Mouse (Mus musculus) midbrain, embryonic 16.5 days (tissue): ENCODE measurements around the gene Ermap. TPM values are rescaled to one million over a fixed set of nuclear protein-coding genes. Genes with fewer than 3 reads are reported as not detected.
A peak's percentile ranks its signal among the peaks of the same experiment; 100 is the strongest.

Experiments used
- ATAC-seq: fragments of 200-750 bp; cut with Nextera tagmentation; 2 replicates; pipeline ENCODE4 v1.8.0; 2017; ENCODE audit warnings: moderate TSS enrichment
- H3K27ac ChIP-seq: fragments of 300-500 bp; sonication (generic); 2 replicates; pipeline ENCODE4 v1.5.1; 2014; ENCODE audit warnings: mild to moderate bottlenecking, low read length, mixed read lengths
- H3K27me3 ChIP-seq: fragments of 300-500 bp; sonication (generic); 2 replicates; pipeline ENCODE4 v1.6.1; 2014; ENCODE audit warnings: low read depth, low read length, mixed read lengths; ENCODE audit not compliant: control insufficient read depth, insufficient read depth
- H3K36me3 ChIP-seq: fragments of 300-500 bp; sonication (generic); 2 replicates; pipeline ENCODE4 v1.6.1; 2014; ENCODE audit warnings: mild to moderate bottlenecking, low read length, moderate library complexity, mixed read lengths; ENCODE audit not compliant: control insufficient read depth, insufficient read depth
- H3K4me1 ChIP-seq: fragments of 300-500 bp; sonication (generic); 2 replicates; pipeline ENCODE4 v1.6.1; 2014; ENCODE audit warnings: mild to moderate bottlenecking, low read length, mixed read lengths; ENCODE audit not compliant: control insufficient read depth, insufficient read depth
- H3K4me2 ChIP-seq: fragments of 300-500 bp; sonication (generic); 2 replicates; pipeline ENCODE4 v1.6.1; 2014; ENCODE audit warnings: mild to moderate bottlenecking, low read length, mixed read lengths
- H3K4me3 ChIP-seq: fragments of 300-500 bp; sonication (generic); 2 replicates; pipeline ENCODE4 v1.5.1; 2014; ENCODE audit warnings: low read depth, mild to moderate bottlenecking, low read length, moderate library complexity, mixed read lengths
- H3K9ac ChIP-seq: fragments of 300-500 bp; sonication (generic); 2 replicates; pipeline ENCODE4 v1.6.1; 2014; ENCODE audit warnings: low read depth, low read length, mixed read lengths
- H3K9me3 ChIP-seq: fragments of 300-500 bp; sonication (generic); replicated peaks from 2 replicates; pipeline ENCODE4 v1.6.1; 2014; ENCODE audit warnings: mild to moderate bottlenecking, low read length, mixed read lengths; ENCODE audit not compliant: control insufficient read depth, poor library complexity, severe bottlenecking
- WGBS: fragments of 180-500 bp; shearing (Covaris S2); extraction: QIAGEN DNeasy Blood & Tissue Kit; methylation state at CpG from one replicate; pipeline ENCODE4 v1.1.7; 2014; 5-methylcytosine and 5-hydroxymethylcytosine counted together
- polyA plus RNA-seq: library from polyadenylated mRNA; unstranded; fragments of >200 nt; fragmentation: Nextera tagmentation; extraction: Ambion mirVana; gene quantifications from 2 replicates; pipeline ENCODE4 v1.2.1, GENCODE M21; 2015

Ermap gene
- 0.14 and 0.52 TPM in 2 replicates for polyA plus RNA-seq

- 54% methylated on average over 6 of the region's 6 CpGs for WGBS
These were observed at the start of gene Ermap for GRCm38 (mm10) chr4:119189864-119190263. Gene Ermap (minus strand): TSS chr4:119190011.

GRCm38 (mm10) chr4:119239181-119239682, 49.4 kb upstream of the Ermap start:
- Histone ChIP-seq H3K4me2 (peak overlapping the region; percentile 31), H3K4me3 (no peak overlapping the region), H3K9ac (peak overlapping the region; percentile 31; the same call in 1 of the 2 replicates), H3K27me3 (no peaks in the 10 kb centered on the region), H3K9me3 (no peaks in the 10 kb centered on the region), H3K27ac (peak overlapping the region; percentile 74), H3K4me1 (peaks cover 8% of the 10 kb centered on the region), H3K36me3 (peaks cover 16% of the 10 kb centered on the region)
- 44% methylated on average over 12 of the region's 12 CpGs for WGBS
- ATAC-seq: peak; percentile 69

More at GRCm38 (mm10) chr4:119189864-119190263, at the start of gene Ermap:
- H3K4me3 ChIP-seq: no peak within 1 kb of the TSS
- no peak within 1 kb of the TSS for H3K9ac ChIP-seq
- no peak within 1 kb of the TSS for H3K27ac ChIP-seq
- H3K9me3 ChIP-seq: no peaks in the 10 kb centered on the region
- no peaks in the 10 kb centered on the region for H3K36me3 ChIP-seq
- no peak for ATAC-seq
- no peak within 1 kb of the TSS for H3K4me2 ChIP-seq
- H3K27me3 ChIP-seq: no peaks in the 10 kb centered on the region
- H3K4me1 ChIP-seq: no peaks in the 10 kb centered on the region

GRCm38 (mm10) chr4:119238661-119239060, 48.9 kb upstream of the Ermap start:
- peaks cover 16% of the 10 kb centered on the region for H3K36me3 ChIP-seq
- no peak overlapping the region for H3K4me2 ChIP-seq
- WGBS: 70% methylated on average over 3 of the region's 3 CpGs
- H3K27me3 ChIP-seq: no peaks in the 10 kb centered on the region
- no peak overlapping the region for H3K4me3 ChIP-seq
- peaks cover 13% of the 10 kb centered on the region for H3K4me1 ChIP-seq
- H3K9ac ChIP-seq: no peak overlapping the region
- ATAC-seq: no peak
- H3K9me3 ChIP-seq: no peaks in the 10 kb centered on the region
- H3K27ac ChIP-seq: no peak overlapping the region

GRCm38 (mm10) chr4:119234348-119234747, 44.5 kb upstream of the Ermap start:
- no peaks in the 10 kb centered on the region; the same call in 1 of the 2 replicates for H3K36me3 ChIP-seq
- no peak overlapping the region for H3K27ac ChIP-seq
- 83% methylated on average over 3 of the region's 3 CpGs for WGBS
- peak overlapping the region; percentile 86 for H3K4me3 ChIP-seq
- peak overlapping the region; percentile 93 for H3K4me2 ChIP-seq
- H3K4me1 ChIP-seq: peaks cover 16% of the 10 kb centered on the region
- H3K27me3 ChIP-seq: no peaks in the 10 kb centered on the region
- ATAC-seq: no peak
- H3K9ac ChIP-seq: no peak overlapping the region; the same call in 1 of the 2 replicates
- H3K9me3 ChIP-seq: no peaks in the 10 kb centered on the region

GRCm38 (mm10) chr4:119233256-119233901, 43.6 kb upstream of the Ermap start:
- peaks cover 14% of the 10 kb centered on the region for H3K4me1 ChIP-seq
- WGBS: 0% methylated on average over 36 of the region's 36 CpGs
- H3K9me3 ChIP-seq: no peaks in the 10 kb centered on the region
- peak overlapping the region; percentile 93 for H3K4me2 ChIP-seq
- H3K9ac ChIP-seq: peak overlapping the region; percentile 80
- peak; percentile 61 for ATAC-seq
- peak overlapping the region; percentile 75 for H3K27ac ChIP-seq
- no peaks in the 10 kb centered on the region for H3K27me3 ChIP-seq
- peak overlapping the region; percentile 86 for H3K4me3 ChIP-seq
- H3K36me3 ChIP-seq: no peaks in the 10 kb centered on the region; the same call in 1 of the 2 replicates

GRCm38 (mm10) chr4:119232410-119233255, 42.8 kb upstream of the Ermap start, which contains the start of the genes AU022252 and P3h1:
Gene AU022252 (minus strand): TSS chr4:119232712.
Gene P3h1 (plus strand): TSS chr4:119232915.
- Histone ChIP-seq H3K9me3 (no peaks in the 10 kb centered on the region), H3K4me2 (peak within 1 kb of the TSS; percentile 93), H3K36me3 (no peaks in the 10 kb centered on the region; the same call in 1 of the 2 replicates), H3K4me3 (peak within 1 kb of the TSS; percentile 86), H3K9ac (peak within 1 kb of the TSS; percentile 81), H3K4me1 (peaks cover 14% of the 10 kb centered on the region), H3K27ac (peak within 1 kb of the TSS; percentile 75), H3K27me3 (no peaks in the 10 kb centered on the region)
- 0% methylated on average over 66 of the region's 71 CpGs for WGBS
- peak; percentile 95 for ATAC-seq

- Histone ChIP-seq H3K9me3 (no peaks in the 10 kb centered on the region), H3K4me1 (peaks cover 3% of the 10 kb centered on the region), H3K4me3 (no peak overlapping the region), H3K27me3 (no peaks in the 10 kb centered on the region), H3K36me3 (peaks cover 25% of the 10 kb centered on the region), H3K4me2 (no peak overlapping the region), H3K27ac (no peak overlapping the region), H3K9ac (no peak overlapping the region)
- no peak for ATAC-seq
- 94% methylated on average over 11 of the region's 11 CpGs for WGBS
These were observed 36.9 kb upstream of the Ermap start for GRCm38 (mm10) chr4:119226751-119227150.

- Histone ChIP-seq H3K4me3 (no peak overlapping the region), H3K9ac (no peak overlapping the region), H3K27me3 (no peaks in the 10 kb centered on the region), H3K27ac (no peak overlapping the region), H3K4me1 (no peaks in the 10 kb centered on the region), H3K9me3 (no peaks in the 10 kb centered on the region), H3K4me2 (no peak overlapping the region), H3K36me3 (peaks cover 25% of the 10 kb centered on the region)
- no peak for ATAC-seq
- 94% methylated on average over 9 of the region's 9 CpGs for WGBS
These were observed 35.9 kb upstream of the Ermap start for GRCm38 (mm10) chr4:119225719-119226118.
